Mouse (Mus musculus) hindbrain, postnatal 0 days (tissue): ENCODE data around the gene Gramd4. TPM values are rescaled to one million over a fixed set of nuclear protein-coding genes. Genes with fewer than 3 reads are reported as not detected.

Experiments
- ATAC-seq: fragments of 200-750 bp; cut with Nextera tagmentation; 2 replicates; pipeline ENCODE4 v1.8.0; 2017; ENCODE audit warnings: mild to moderate bottlenecking, moderate TSS enrichment, moderate library complexity
- DNase-seq: peaks from one replicate; pipeline ENCODE4 v3.0.0-alpha.2; 2015; ENCODE audit warnings: low spot score
- H3K27ac ChIP-seq: fragments of 300-500 bp; sonication (generic); 2 replicates; pipeline ENCODE4 v1.5.1; 2014; ENCODE audit warnings: mild to moderate bottlenecking
- H3K27me3 ChIP-seq: fragments of 300-500 bp; sonication (generic); 2 replicates; pipeline ENCODE4 v1.6.1; 2014; ENCODE audit warnings: low read length, mixed read lengths; ENCODE audit not compliant: insufficient read depth
- H3K36me3 ChIP-seq: fragments of 300-500 bp; sonication (generic); 2 replicates; pipeline ENCODE4 v1.6.1; 2014; ENCODE audit warnings: low read length, mixed read lengths; ENCODE audit not compliant: insufficient read depth
- H3K4me1 ChIP-seq: fragments of 300-500 bp; sonication (generic); 2 replicates; pipeline ENCODE4 v1.6.1; 2014; ENCODE audit warnings: antibody characterized with exemption, low read length, mixed read lengths; ENCODE audit not compliant: insufficient read depth
- H3K4me2 ChIP-seq: fragments of 300-500 bp; sonication (generic); 2 replicates; pipeline ENCODE4 v1.6.1; 2014; ENCODE audit warnings: low read depth, mild to moderate bottlenecking, low read length, moderate library complexity, mixed read lengths
- H3K4me3 ChIP-seq: fragments of 300-500 bp; sonication (generic); 2 replicates; pipeline ENCODE4 v1.5.1; 2014; ENCODE audit warnings: low read length
- H3K9ac ChIP-seq: fragments of 300-500 bp; sonication (generic); replicated peaks from 2 replicates; pipeline ENCODE4 v1.6.1; 2014; ENCODE audit warnings: mild to moderate bottlenecking, low read length, moderate library complexity, mixed read lengths
- H3K9me3 ChIP-seq: fragments of 300-500 bp; sonication (generic); 2 replicates; pipeline ENCODE4 v1.6.1; 2016; ENCODE audit warnings: low read length, mixed read lengths
- CTCF ChIP-seq: IDR thresholded peaks from 2 replicates; pipeline ENCODE4 v1.5.1; 2016; ENCODE audit warnings: antibody characterized with exemption, control low read depth, low read depth
- WGBS: fragments of 180-500 bp; shearing (Covaris S2); extraction: QIAGEN DNeasy Blood & Tissue Kit; methylation state at CpG from one replicate; pipeline ENCODE4 v1.1.7; 2014; 5-methylcytosine and 5-hydroxymethylcytosine counted together
- polyA plus RNA-seq: library from polyadenylated mRNA; unstranded; fragments of >200 nt; fragmentation: Nextera tagmentation; extraction: Ambion mirVana; gene quantifications from 2 replicates; pipeline ENCODE4 v1.2.1, GENCODE M21; 2015
- total RNA-seq: library from RNA; depleted of rRNA; stranded (reverse); fragments of >200 nt; gene quantifications from 2 replicates; pipeline ENCODE4 v1.2.3, GENCODE M21; 2014

Gramd4 gene
- total and polyA plus RNA-seq, 2 experiments from 2014 or later, result 18.6 to 36.2 TPM

DNA sequence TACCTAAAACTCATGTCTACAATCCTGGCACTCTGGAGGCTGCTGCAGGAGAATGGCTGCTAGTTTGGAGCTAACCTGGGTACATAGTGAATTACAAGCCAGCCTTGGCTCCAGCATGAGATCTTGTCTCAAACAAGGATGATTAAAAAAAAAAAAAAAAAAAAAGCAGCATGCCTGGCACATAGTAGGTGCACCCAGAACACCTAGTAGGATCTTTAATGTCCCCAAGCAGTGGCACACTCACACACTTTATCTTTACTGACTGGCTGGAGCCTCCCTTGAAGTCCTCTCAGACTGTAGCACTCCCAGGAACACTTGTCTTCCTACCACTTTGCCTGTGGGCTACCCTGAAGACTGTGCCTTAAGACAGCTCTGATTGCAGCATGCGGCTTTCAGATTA, 22.9 kb downstream of the Gramd4 start:
- H3K9me3 ChIP-seq, result no peaks in the 10 kb centered on the region
- 88% methylated on average over 1 of the region's 1 CpGs for WGBS
- ATAC-seq (no peak), DNase-seq (no peak)
- no peak overlapping the region for H3K4me2 ChIP-seq
- H3K36me3 ChIP-seq, result no peaks in the 10 kb centered on the region
- H3K27ac ChIP-seq, result no peak overlapping the region
- TF ChIP-seq CTCF, result no peak
- no peak overlapping the region for H3K4me3 ChIP-seq
- no peaks in the 10 kb centered on the region for H3K27me3 ChIP-seq
- H3K4me1 ChIP-seq, result peaks cover 31% of the 10 kb centered on the region
- H3K9ac ChIP-seq, result no peak overlapping the region

DNA sequence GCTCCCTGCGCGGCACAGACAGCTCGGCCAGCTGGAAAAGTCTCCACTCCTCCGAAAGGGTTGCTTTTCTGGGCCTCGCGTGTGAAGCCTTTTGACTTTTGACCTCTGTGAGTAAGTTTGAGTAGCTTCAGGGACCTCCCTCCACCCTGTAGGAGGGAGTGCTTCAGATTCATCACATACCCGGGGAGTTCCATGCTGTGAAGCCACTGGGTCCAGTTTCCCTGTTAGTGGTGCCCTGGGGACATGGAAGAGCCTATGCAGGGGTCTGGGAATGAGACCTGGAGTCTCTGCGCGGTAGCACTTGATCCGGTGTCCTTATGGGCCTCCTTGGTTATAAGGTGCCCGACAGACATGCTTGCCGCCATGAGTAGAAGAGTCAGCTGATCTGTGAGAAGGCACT, 24.2 kb downstream of the Gramd4 start:
- Histone ChIP-seq H3K9me3 (no peaks in the 10 kb centered on the region), H3K9ac (no peak overlapping the region), H3K4me2 (no peak overlapping the region), H3K27me3 (no peaks in the 10 kb centered on the region), H3K4me1 (peaks cover 37% of the 10 kb centered on the region), H3K36me3 (no peaks in the 10 kb centered on the region), H3K27ac (no peak overlapping the region), H3K4me3 (no peak overlapping the region)
- 42% methylated on average over 12 of the region's 12 CpGs for WGBS
- DNase-seq, result no peak
- no peak for TF ChIP-seq CTCF
- no peak for ATAC-seq

GRCm38 (mm10) chr15:86082551-86082961, 25.1 kb downstream of the Gramd4 start:
- Histone ChIP-seq H3K9me3 (no peaks in the 10 kb centered on the region), H3K27ac (peak overlapping the region; percentile 82; the same call in 1 of the 2 replicates), H3K4me3 (no peak overlapping the region), H3K9ac (no peak overlapping the region), H3K4me2 (no peak overlapping the region), H3K36me3 (no peaks in the 10 kb centered on the region), H3K27me3 (no peaks in the 10 kb centered on the region), H3K4me1 (peaks cover 46% of the 10 kb centered on the region)
- DNase-seq (no peak), ATAC-seq (no peak)
- 46% methylated on average over 11 of the region's 11 CpGs for WGBS
- no peak for TF ChIP-seq CTCF

DNA sequence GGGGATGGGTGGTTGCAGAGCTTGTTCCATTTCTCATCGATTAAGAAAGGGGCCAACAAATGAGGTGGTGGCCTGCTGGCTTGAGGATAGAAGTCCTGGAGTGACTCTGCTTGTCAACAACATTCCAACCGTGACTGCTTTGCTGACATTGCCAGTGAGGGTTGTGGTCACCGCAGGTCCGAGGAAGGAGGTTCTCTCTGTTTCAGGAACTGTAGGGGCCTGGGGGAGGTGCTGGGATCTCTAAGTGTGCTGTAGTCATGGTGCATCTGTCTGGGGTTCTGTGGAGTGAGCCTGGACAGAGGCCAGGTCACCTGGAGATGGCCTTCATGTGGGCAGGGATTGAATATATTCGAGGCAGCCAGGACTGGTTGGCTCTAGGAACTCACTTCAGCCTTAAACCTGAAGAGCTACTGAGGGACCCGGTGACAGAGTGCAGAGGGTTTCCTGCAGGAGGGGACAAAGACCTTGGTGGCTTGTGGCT, 25.8 kb downstream of the Gramd4 start:
- no peaks in the 10 kb centered on the region for H3K36me3 ChIP-seq
- no peak overlapping the region for H3K9ac ChIP-seq
- H3K9me3 ChIP-seq, result no peaks in the 10 kb centered on the region
- peak overlapping the region; percentile 82; the same call in 1 of the 2 replicates for H3K27ac ChIP-seq
- no peak overlapping the region for H3K4me2 ChIP-seq
- no peak for TF ChIP-seq CTCF
- no peak overlapping the region for H3K4me3 ChIP-seq
- ATAC-seq (no peak), DNase-seq (no peak)
- no peaks in the 10 kb centered on the region for H3K27me3 ChIP-seq
- 29% methylated on average over 6 of the region's 6 CpGs for WGBS
- H3K4me1 ChIP-seq, result peaks cover 52% of the 10 kb centered on the region

DNA sequence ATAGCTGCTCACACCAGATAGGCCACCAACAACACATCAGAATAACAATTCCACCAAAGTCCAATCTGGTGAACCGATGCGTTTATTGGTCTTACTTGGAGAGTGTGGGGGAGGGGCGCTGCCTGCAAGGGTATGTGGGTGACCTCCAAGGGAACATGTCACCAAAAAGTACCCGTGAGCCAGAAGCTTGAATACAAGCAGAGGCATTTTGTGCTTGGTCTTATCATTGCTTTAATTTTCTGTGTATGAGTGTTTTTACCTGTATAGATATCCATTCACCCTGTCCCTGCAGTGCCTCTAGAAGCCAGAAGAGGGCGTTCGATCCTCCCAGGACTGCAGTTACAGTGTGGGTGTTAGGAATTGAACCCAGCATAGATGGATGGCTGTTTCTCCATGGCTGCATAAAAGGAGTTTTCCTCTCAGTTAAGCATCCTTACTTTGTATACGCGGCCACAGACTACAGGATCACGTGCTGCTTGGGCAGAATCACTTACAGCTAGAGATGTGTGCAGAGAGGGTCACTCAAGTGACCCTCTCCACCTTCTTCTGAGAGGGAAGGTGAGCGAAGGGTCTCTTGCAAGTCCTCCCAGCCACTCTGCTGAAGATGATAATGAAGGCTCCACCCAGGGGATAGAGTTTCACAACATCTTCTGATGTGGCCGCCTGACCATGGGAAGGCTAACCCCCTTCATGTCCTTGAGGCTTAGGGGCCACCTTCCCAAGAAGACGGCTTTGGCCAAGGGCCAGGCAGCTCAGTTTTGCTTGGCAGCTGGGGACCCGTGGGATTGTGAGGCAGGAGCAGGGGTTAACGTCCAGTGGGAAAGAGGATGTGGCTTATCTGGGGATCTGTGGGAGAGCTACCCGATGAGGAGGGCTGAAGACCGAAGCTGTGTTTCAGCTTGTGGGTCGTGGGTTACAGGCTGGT, 28.1 kb downstream of the Gramd4 start:
- peak; percentile 79 for TF ChIP-seq CTCF
- H3K4me1 ChIP-seq, result peaks cover 63% of the 10 kb centered on the region
- peak overlapping the region; percentile 82 for H3K27ac ChIP-seq
- no peaks in the 10 kb centered on the region for H3K27me3 ChIP-seq
- DNase-seq (peak; percentile 71), ATAC-seq (peak; percentile 4; the same call in 1 of the 2 replicates)
- no peak overlapping the region for H3K4me2 ChIP-seq
- peak overlapping the region; percentile 24; the same call in 1 of the 2 replicates for H3K9ac ChIP-seq
- H3K4me3 ChIP-seq, result no peak overlapping the region
- no peaks in the 10 kb centered on the region for H3K9me3 ChIP-seq
- no peaks in the 10 kb centered on the region for H3K36me3 ChIP-seq
- WGBS, result 24% methylated on average over 17 of the region's 17 CpGs

- no peaks in the 10 kb centered on the region for H3K9me3 ChIP-seq
- peak overlapping the region; percentile 24; the same call in 1 of the 2 replicates for H3K9ac ChIP-seq
- H3K4me2 ChIP-seq, result no peak overlapping the region
- H3K27me3 ChIP-seq, result no peaks in the 10 kb centered on the region
- H3K36me3 ChIP-seq, result no peaks in the 10 kb centered on the region
- no peak for TF ChIP-seq CTCF
- H3K4me1 ChIP-seq, result peaks cover 62% of the 10 kb centered on the region
- no peak overlapping the region for H3K4me3 ChIP-seq
- peak overlapping the region; percentile 82 for H3K27ac ChIP-seq
- ATAC-seq (peak; percentile 78), DNase-seq (peak; percentile 78)
- WGBS, result 26% methylated on average over 8 of the region's 8 CpGs
Observed at GRCm38 (mm10) chr15:86086291-86086706, 28.8 kb downstream of the Gramd4 start.
